Mouse (Mus musculus) forebrain, postnatal 0 days (tissue): ENCODE results near the gene Gnb1. TPM values are rescaled to one million over a fixed set of nuclear protein-coding genes. Genes with fewer than 3 reads are reported as not detected.

ENCODE experiments used
- ATAC-seq: fragments of 200-750 bp; cut with Nextera tagmentation; 2 replicates; pipeline ENCODE4 v1.8.0; 2017; ENCODE audit warnings: mild to moderate bottlenecking, moderate library complexity
- DNase-seq: peaks from one replicate; pipeline ENCODE4 v3.0.0-alpha.2; 2015
- H3K27ac ChIP-seq: fragments of 300-500 bp; sonication (generic); 2 replicates; pipeline ENCODE4 v1.5.1; 2014; ENCODE audit warnings: low read depth, mild to moderate bottlenecking, antibody characterized with exemption, low read length, moderate library complexity, mixed read lengths
- H3K27me3 ChIP-seq: fragments of 300-500 bp; sonication (generic); 2 replicates; pipeline ENCODE4 v1.6.1; 2014; ENCODE audit warnings: mild to moderate bottlenecking, low read length, mixed read lengths; ENCODE audit not compliant: insufficient read depth
- H3K36me3 ChIP-seq: fragments of 300-500 bp; sonication (generic); 2 replicates; pipeline ENCODE4 v1.6.1; 2014; ENCODE audit warnings: mild to moderate bottlenecking, moderate library complexity; ENCODE audit not compliant: insufficient read depth
- H3K4me1 ChIP-seq: fragments of 300-500 bp; sonication (generic); 2 replicates; pipeline ENCODE4 v1.6.1; 2014; ENCODE audit warnings: antibody characterized with exemption; ENCODE audit not compliant: insufficient read depth
- H3K4me2 ChIP-seq: fragments of 300-500 bp; sonication (generic); 2 replicates; pipeline ENCODE4 v1.6.1; 2014; ENCODE audit warnings: low read depth, mild to moderate bottlenecking, moderate library complexity
- H3K4me3 ChIP-seq: fragments of 300-500 bp; sonication (generic); 2 replicates; pipeline ENCODE4 v1.5.1; 2014; ENCODE audit warnings: low read depth, low read length, mixed read lengths
- H3K9ac ChIP-seq: fragments of 300-500 bp; sonication (generic); 2 replicates; pipeline ENCODE4 v1.6.1; 2014; ENCODE audit warnings: mild to moderate bottlenecking
- H3K9me3 ChIP-seq: fragments of 300-500 bp; sonication (generic); 2 replicates; pipeline ENCODE4 v1.6.1; 2016; ENCODE audit warnings: low read length
- CTCF ChIP-seq: sonication (generic); IDR thresholded peaks from 2 replicates; pipeline ENCODE4 v1.5.1; 2016; ENCODE audit warnings: antibody characterized with exemption, control low read depth, low read depth
- WGBS: fragments of 180-500 bp; shearing (Covaris S2); extraction: QIAGEN DNeasy Blood & Tissue Kit; methylation state at CpG from one replicate; pipeline ENCODE4 v1.1.7; 2014; 5-methylcytosine and 5-hydroxymethylcytosine counted together
- polyA plus RNA-seq: library from polyadenylated mRNA; unstranded; fragments of >200 nt; fragmentation: Nextera tagmentation; extraction: Ambion mirVana; gene quantifications from 2 replicates; pipeline ENCODE4 v1.2.1, GENCODE M21; 2015
- total RNA-seq: library from RNA; depleted of rRNA; stranded (reverse); fragments of >200 nt; gene quantifications from 2 replicates; pipeline ENCODE4 v1.2.3, GENCODE M21; 2014

Gene Gnb1
- total and polyA plus RNA-seq, 2 experiments from 2014 or later = 268 to 1,420 TPM

GRCm38 (mm10) chr4:155561661-155562442, 70.7 kb downstream of the Gnb1 start, which contains the start of gene Nadk:
Nadk (plus strand) TSS chr4:155562378.
- Histone ChIP-seq H3K9ac (peak within 1 kb of the TSS; percentile 83; the same call in 1 of the 2 replicates), H3K36me3 (peaks cover 38% of the 10 kb centered on the region), H3K9me3 (no peaks in the 10 kb centered on the region), H3K27ac (peak within 1 kb of the TSS; percentile 91), H3K4me1 (peaks cover 5% of the 10 kb centered on the region), H3K4me2 (peak within 1 kb of the TSS; percentile 59), H3K4me3 (peak within 1 kb of the TSS; percentile 87), H3K27me3 (no peaks in the 10 kb centered on the region)
- WGBS = 65% methylated on average over 7 of the region's 7 CpGs
- DNase-seq = no peak
- TF ChIP-seq CTCF = no peak
- no peak for ATAC-seq

DNA sequence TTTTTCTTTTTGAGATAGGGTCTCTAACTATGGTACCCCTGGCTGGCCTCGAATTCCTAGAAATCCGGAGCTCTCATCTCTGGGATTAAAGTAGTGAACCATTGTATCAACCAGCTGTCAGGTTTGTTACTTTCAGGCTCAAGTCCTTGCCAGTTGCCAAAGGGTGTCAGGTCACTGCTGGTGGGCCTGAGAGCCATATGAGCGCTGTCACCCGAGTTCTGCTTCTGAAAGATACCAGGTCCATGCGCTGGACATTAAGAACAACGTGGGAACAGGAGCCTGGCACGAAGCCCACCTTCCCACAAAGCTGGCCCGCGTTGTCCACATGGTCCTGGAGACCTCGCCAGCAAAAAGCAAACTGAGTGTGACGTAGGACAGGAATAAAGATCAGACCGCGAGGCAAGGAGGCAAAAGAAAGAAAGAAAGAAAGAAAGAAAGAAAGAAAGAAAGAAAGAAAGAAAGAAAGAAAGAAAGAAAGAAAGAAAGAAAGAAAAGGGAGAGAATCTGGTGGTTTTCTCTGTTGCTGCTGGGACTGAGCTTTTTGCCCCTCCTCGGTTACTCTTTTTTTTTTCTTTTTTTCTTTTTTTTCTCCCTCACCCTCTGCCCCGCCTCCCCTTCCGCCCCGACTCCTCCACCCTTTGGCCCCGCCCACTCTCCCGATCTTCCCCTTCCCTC, 71.7 kb downstream of the Gnb1 start:
- Histone ChIP-seq H3K9ac (peak overlapping the region; percentile 83; the same call in 1 of the 2 replicates), H3K4me3 (peak overlapping the region; percentile 87), H3K36me3 (peaks cover 31% of the 10 kb centered on the region), H3K4me1 (peaks cover 5% of the 10 kb centered on the region), H3K27ac (peak overlapping the region; percentile 91), H3K4me2 (peak overlapping the region; percentile 59), H3K27me3 (no peaks in the 10 kb centered on the region), H3K9me3 (no peaks in the 10 kb centered on the region)
- no peak for TF ChIP-seq CTCF
- DNase-seq (peak; percentile 60), ATAC-seq (no peak; the same call in 1 of the 2 replicates)
- WGBS = 3% methylated on average over 19 of the region's 19 CpGs

- TF ChIP-seq CTCF = peak; percentile 45
- H3K4me3 ChIP-seq = peak overlapping the region; percentile 87
- DNase-seq (peak; percentile 97), ATAC-seq (peak; percentile 97)
- 3% methylated on average over 69 of the region's 69 CpGs for WGBS
- H3K9ac ChIP-seq = peak overlapping the region; percentile 83
- H3K27ac ChIP-seq = peak overlapping the region; percentile 91
- peaks cover 5% of the 10 kb centered on the region for H3K4me1 ChIP-seq
- H3K36me3 ChIP-seq = peaks cover 25% of the 10 kb centered on the region
- H3K4me2 ChIP-seq = peak overlapping the region; percentile 59
- H3K27me3 ChIP-seq = no peaks in the 10 kb centered on the region
- H3K9me3 ChIP-seq = no peaks in the 10 kb centered on the region
Observed at GRCm38 (mm10) chr4:155563400-155564231, 72.5 kb downstream of the Gnb1 start.

GRCm38 (mm10) chr4:155564315-155565069, 73.3 kb downstream of the Gnb1 start:
- Histone ChIP-seq H3K4me2 (peak overlapping the region; percentile 59), H3K4me1 (peaks cover 5% of the 10 kb centered on the region), H3K9ac (peak overlapping the region; percentile 83), H3K27ac (peak overlapping the region; percentile 91), H3K36me3 (peaks cover 16% of the 10 kb centered on the region), H3K27me3 (no peaks in the 10 kb centered on the region), H3K9me3 (no peaks in the 10 kb centered on the region), H3K4me3 (peak overlapping the region; percentile 87)
- DNase-seq (no peak), ATAC-seq (no peak)
- TF ChIP-seq CTCF = no peak
- whole genome bisulfite sequencing = 12% methylated on average over 20 of the region's 20 CpGs

- no peak for DNase-seq
- H3K36me3 ChIP-seq = no peaks in the 10 kb centered on the region
- no peaks in the 10 kb centered on the region for H3K9me3 ChIP-seq
- no peak overlapping the region for H3K4me2 ChIP-seq
- no peak overlapping the region for H3K4me3 ChIP-seq
- H3K9ac ChIP-seq = no peak overlapping the region
- H3K4me1 ChIP-seq = peaks cover 5% of the 10 kb centered on the region
- ATAC-seq = no peak
- TF ChIP-seq CTCF = no peak
- 88% methylated on average over 8 of the region's 8 CpGs for WGBS
- H3K27me3 ChIP-seq = no peaks in the 10 kb centered on the region
- H3K27ac ChIP-seq = no peak overlapping the region
Observed at GRCm38 (mm10) chr4:155566555-155566954, 75.4 kb downstream of the Gnb1 start.

GRCm38 (mm10) chr4:155568170-155568569, 77.0 kb downstream of the Gnb1 start:
- Histone ChIP-seq H3K9me3 (no peaks in the 10 kb centered on the region), H3K4me3 (no peak overlapping the region), H3K27ac (no peak overlapping the region), H3K4me2 (no peak overlapping the region), H3K27me3 (no peaks in the 10 kb centered on the region), H3K9ac (no peak overlapping the region), H3K36me3 (no peaks in the 10 kb centered on the region), H3K4me1 (peaks cover 5% of the 10 kb centered on the region)
- no peak for ATAC-seq
- WGBS = 21% methylated on average over 2 of the region's 2 CpGs
- peak; percentile 76 for TF ChIP-seq CTCF
- peak; percentile 56 for DNase-seq
